Mouse (Mus musculus) gastrocnemius, postnatal 14 days (tissue): ENCODE data around the gene Wasf2. TPM values are rescaled to one million over a fixed set of nuclear protein-coding genes. Genes with fewer than 3 reads are reported as not detected.
"Not testable (repeated sequence)": the region's sequence is repeated elsewhere in the genome, so short reads cannot be mapped to it uniquely, and the experiment has no call there.

Experiments used
- DNase-seq: peaks from one replicate; pipeline ENCODE4 v3.0.0; 2021; ENCODE audit warnings: mixed read lengths
- intact Hi-C: fragments of 180-260 bp; cut with DNase I; formaldehyde crosslinking; loops from one replicate; pipeline ENCODE4 v1.15.1; 2025; ENCODE audit warnings: low total_unique reads
- total RNA-seq, 2 experiments: library from RNA; stranded (reverse); gene quantifications; 2 replicates each; pipeline ENCODE4 v1.2.3; 2021

Wasf2 gene
- total RNA-seq, 2 experiments from 2014 or later: 53.8 to 63.9 TPM

- intact Hi-C loops: no loop called here
- DNase-seq: peak; percentile 79
Measured at GRCm38 (mm10) chr4:133094936-133095733, 35.2 kb upstream of the Wasf2 start.

DNA sequence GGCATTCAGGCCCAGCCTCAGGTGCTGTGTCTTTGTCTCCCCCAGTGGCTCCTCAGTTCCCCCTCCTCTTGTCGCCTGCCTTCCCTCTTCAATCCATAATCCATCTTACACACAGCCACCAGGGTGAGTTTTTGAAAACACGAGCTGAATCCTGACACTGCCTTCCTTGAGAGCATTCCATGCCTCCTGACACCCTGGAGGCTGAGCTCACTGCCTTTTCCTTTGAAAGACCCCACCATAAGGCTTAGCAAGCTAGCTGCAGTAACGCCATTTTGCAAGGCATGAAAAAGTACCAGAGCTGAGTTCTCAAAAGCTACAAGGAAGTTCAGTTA, 34.6 kb upstream of the Wasf2 start:
- intact Hi-C loops, DNase-seq: not testable (repeated sequence)

DNA sequence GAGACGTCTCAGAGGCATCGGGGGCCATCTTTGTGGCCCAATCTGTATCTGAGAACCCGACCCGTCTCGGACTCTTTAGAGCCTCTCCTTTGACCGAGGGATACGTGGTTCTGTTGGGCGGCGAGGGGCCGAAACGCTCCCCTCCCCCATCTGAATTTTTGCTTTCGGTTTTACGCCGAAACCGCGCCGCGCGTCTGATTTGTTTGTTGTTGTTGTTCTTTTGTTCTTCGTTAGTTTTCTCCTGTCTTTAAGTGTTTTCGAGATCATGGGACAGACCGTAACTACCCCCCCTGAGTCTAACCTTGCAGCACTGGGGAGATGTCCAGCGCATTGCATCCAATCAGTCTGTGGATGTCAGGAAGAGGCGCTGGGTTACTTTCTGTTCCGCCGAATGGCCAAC, 33.6 kb upstream of the Wasf2 start:
- DNase-seq, intact Hi-C loops: not testable (repeated sequence)

- no peak for DNase-seq
- intact Hi-C loops: no loop called here
Measured at GRCm38 (mm10) chr4:133101751-133102150, 28.6 kb upstream of the Wasf2 start.

- intact Hi-C loops: no loop called here
- no peak for DNase-seq
Measured at GRCm38 (mm10) chr4:133103525-133104193, 26.6 kb upstream of the Wasf2 start.

DNA sequence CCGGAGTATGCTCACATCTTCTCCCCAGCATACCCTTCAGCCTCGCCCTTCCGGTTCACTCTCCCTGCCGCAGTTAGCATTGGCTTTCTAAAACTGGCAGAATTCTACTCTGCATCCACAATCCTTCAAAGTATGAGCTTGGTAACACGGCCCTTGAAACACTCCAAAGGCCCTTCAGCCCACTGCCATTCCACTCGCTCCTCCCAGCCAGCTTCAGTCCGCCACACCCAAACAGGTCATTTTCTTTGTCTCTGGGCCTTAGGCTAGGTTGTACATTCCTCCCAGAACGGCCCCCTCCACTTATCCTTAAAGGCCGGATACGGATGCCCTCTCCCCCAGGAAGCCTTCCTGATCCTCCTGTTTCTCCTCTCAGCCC, 26.1 kb upstream of the Wasf2 start:
- no peak for DNase-seq
- intact Hi-C loops: no loop called here

DNA sequence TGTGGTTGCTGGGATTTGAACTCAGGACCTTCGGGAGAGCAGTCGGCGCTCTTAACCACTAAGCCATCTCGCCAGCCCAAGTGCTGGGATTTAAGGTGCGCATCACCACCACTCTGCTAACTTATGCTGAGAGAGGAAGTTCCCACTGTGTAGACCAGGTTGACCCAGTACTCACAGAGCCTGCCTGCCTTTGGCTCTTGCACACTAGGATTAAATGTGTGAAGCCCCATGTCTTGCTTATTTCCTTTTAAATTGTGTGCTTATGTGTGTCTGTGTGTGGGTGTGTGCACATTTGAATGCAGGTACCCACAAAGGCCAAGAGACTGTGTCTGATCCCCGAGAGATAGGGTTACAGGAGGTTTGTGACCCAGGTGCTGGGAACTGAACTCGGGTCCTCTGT, 23.6 kb upstream of the Wasf2 start:
- intact Hi-C loops: no loop called here
- DNase-seq: no peak

DNA sequence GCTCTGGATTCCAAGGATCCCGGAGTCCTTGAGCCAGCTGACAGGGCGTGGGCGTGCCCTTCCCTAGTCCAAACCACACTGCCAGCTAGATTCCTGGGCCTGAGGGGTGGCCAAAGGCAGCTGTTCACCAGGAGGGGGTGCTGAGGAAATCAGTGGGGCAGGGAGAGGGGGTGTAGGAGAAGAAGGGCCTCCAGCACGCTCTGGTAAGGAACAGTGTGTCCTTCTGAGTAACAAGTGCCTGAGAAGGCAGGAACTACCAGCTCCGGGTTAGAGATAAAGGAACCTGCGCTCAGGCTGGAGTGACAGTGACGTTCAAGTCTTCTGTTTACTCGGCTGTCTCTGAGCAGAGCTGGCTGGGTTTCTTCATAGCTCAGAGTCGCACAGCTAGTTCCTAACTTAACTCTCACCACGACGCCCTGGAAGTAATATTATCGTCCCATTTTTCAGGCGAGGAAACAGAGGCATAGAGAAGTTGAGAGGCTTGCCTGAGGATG, 22.5 kb upstream of the Wasf2 start:
- peak; percentile 78 for DNase-seq
- intact Hi-C loops: no loop called here

DNA sequence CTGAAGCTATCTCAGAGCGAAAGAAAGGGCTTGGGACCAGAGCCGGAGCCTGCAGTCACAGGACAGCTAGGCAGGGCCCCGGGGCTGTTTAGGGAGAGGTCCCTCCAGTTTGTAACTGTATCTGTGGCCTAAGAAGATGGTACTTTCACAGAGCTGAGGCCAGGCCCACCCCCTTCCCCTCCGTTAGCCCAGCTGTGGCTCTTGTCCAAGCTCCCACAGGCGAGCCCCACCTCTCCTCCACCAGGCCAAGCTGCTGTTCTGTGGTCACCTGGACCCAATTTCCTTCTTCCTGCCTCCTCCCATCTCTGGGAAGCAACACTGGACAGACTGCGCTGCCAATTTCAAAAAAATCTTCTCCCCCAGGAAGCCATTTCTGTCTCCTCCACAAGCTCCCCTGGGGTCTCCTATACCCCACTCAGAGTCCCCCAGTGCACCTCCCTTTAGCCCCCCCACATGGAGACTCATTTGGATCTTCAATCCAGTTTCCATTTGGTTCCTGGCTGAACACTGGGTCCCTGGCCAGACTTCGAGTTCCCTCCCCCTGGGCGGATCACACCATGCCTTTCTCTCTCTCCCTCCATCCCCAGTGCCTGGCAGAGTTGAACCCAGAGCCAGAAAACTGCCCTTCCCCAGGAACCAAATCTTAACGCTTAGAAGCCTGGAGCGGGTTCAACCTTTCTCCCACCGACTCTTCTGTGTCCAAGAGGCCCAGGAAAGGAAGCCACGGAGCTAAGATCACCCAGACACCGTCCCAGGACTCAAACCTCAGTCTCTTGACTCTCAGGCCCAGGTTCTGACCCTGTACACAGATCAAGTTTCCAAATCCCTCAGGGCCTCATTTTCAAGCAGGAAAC, 21.6 kb upstream of the Wasf2 start:
- DNase-seq: peak; percentile 61
- intact Hi-C loops: no loop called here

DNA sequence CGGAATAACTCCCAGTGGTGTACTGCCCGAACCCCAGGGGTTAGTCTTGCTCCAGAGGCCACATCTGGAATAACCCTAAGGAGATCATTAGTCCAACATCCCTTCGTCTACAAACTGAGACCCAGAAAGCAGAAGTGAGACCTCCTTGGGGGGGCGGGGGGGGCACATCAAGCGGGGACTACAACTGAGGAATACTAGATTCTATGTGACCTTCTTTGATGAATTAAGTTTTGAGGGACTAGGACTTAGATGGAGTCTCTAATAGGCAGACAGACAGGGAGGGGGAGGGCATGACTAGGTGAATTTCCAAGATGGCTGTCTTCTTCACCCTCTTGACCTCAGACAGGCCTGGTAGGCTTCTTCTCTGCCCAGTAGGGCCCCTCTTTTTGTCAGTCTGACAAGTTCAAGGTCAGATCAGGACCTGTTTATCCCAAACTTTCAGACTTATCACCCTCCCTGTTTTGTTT, 20.9 kb upstream of the Wasf2 start:
- no peak for DNase-seq
- intact Hi-C loops: no loop called here

DNA sequence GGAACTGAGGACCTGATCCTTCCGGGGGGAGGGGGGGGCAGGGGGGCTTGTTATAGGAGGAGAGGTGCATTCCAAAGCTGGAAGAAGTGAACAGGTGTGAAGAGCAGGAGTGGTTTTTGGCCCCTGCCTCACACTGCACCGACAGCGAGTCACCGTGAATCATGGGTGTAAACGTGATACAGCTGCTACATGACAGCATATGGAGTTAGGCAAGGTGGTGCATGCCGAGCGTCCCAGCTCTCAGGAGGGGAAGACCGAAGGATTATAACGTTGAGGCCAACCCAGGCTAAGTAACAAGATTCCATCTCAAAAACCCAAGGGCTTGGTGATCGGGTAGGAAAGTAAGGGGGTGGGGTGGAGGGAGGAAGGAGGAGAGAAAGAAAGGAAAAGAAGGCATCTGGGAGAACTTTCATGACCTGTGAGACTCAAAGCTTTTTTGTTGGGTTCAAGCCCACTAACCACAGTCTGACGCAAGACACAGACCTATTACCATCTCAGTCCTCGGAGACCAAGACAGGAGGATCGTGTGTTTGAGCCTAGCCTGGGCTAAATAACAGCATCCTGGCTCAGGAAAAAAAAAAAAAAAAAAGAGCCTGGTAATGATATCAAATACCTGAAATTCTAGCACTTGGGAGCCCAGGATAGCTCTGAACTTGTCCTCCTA, 18.0 kb upstream of the Wasf2 start:
- intact Hi-C loops: no loop called here
- DNase-seq: no peak

DNA sequence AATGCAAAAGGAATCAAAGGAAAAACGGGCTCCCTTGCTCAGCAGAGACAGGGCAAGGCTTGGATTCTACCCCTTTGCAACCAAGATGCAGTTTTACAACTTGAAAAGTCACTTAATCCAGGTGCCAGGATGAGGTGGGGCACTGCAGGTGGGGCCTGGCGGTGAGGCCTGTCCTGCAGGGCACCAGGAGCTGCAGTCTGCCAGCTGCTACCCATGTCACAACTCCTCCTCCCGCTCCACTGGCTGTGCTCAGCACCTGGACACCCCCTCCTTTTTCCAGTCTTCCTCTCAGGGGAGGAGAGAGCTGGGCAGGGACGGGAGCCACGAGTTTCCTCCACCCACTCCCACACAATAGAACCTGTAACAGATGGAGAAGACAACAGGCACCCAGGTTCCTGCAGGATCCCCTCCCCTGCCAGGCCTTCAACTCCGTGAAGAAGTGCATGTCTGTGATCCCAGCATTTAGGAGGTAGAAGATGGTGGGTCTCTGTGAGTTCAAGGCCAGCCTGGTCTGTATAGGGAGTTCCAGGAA, 16.9 kb upstream of the Wasf2 start:
- DNase-seq: no peak
- intact Hi-C loops: no loop called here

DNA sequence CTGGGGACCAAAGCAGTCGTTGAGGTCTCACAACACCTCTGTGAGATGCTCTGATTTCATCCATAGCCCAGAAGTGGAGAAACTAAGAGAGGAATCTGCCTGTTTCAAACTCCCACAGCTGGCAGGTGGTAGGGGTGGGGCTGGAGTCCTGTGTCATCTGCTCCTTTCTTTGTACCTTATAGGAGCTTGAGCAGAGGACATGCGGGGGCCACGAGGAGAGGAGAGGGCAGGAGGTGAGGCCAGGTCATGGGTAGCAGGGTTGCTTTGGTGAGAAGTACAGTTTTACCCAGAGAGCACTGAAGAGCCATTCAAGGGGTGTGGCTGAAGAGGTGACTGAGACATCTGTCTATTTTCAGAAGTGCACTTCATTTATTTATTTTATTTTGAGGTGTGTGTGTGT, 15.5 kb upstream of the Wasf2 start:
- intact Hi-C loops: no loop called here
- DNase-seq: no peak

DNA sequence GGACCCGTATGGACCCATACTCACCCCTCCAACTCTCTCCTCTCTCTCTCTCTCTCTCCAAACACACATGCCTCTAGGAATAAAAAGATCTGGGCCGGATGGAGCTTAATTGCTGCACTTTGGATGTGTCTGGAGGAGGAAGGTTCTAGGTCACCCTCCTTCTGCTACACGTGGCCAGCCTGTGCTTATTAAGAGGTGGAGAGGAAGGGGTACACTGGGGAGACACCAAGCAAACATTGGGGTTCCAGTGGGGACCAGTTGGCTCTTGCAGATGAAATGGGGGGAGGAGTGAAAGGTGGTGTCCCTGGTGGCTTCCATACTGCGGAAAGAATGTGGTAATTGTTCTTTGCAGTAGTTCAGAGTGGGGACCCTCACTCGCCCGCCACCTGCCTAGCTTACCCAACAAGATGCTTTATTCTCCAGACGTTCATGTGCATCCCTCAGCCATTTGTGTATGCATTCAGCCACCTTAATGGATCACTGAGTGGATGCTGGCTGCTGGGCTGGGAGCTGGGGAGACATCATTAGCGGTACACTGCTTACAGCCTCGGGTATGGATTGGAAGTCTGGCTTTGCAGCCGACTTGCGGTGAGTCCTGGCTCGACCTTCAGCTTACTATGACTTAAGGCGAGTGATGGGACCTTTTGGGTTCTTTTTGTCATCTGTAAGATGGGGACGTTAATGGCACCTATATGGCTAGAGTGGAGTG, 14.4 kb upstream of the Wasf2 start:
- DNase-seq: no peak
- intact Hi-C loops: no loop called here

DNA sequence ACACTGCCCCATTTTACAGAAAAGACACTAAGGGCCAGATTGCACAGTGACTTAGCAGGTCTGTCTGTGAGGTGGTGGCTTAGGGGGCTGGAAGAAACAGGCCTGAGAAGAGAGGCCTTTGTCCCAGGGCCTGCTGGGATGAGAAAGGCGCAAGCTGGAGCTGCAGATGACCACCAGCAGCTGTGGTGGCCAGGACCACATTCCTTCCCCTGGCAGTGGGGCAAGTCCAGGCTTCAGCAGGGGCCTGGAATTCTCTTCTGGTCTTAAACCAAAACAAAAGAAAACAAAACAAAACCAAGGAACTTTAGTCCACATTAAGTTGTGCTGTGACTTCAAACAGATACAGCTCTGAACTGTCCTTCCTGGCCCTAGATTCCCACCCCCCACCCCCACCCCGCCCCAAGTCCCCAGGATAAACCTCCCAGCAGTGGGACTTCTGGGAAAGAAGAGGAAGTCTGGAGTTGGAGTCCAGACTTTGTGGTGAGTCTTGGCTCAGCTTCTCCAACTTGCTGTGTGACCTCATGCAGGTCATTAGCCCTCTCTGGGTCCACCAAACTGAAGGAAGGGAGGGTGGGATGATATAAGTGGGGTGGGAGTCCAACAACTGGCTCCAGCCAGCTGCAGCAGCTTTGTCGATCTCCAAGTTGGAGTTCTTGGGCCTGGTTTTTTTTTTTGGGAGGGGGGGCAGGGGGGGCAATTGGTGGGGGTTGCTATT, 13.4 kb upstream of the Wasf2 start:
- intact Hi-C loops: no loop called here
- DNase-seq: peak; percentile 55

- intact Hi-C loops: no loop called here
- DNase-seq: peak; percentile 90
Measured at GRCm38 (mm10) chr4:133117556-133118411, 12.5 kb upstream of the Wasf2 start.

DNA sequence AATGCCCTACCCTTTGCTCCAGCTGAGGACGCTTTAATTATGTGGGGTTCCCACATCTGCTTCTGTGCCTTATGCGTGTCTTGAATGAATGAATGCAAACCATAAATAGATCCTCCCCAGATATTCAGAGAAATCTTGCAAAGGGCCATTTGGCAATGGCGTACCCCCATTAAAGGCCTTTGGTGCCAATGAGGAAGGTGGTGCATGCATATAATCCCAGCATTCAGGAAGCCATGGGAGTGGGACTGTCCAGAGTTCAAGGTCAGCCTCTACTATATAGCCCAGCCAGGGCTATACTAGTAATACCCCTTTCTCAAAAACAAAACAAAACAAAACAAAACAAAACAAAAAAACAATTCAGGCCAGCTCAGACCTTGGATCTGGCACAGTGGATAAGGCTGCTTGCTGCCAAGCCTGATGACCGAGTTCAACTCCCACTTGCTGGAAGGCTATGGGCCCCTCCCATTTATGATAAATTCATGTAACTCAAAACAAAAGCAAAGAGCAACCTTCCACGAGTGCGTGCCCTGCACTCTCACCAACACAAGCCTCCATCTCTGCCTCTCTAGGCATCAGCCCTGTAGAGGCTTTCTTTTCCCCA, 11.4 kb upstream of the Wasf2 start:
- no peak for DNase-seq
- intact Hi-C loops: no loop called here
